Comparison of ENCODE assay signal across 15 mouse cellular contexts in the genomic region with DNA sequence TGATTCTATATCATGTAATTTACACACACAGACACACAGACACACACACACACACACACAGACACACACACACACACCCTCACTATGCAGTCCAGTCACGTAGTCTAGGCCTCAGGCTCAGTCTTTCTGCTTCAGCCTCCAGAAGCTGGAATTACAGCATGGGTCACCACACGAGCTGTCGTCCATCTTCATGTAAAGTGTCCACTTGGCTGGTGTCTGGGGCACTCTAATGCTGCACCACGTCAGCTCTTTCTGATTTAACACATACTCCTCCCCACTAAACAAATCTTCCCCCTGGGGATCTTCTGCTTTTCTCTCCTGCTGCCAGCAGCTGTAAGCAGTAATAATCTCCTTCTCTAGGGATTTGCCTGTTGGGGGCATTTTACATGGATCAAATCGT. TPM values are rescaled to one million over a fixed set of nuclear protein-coding genes. Genes with fewer than 3 reads are reported as not detected.
DNase-seq lines count a peak whose midpoint lies in the region; ATAC-seq lines count a peak whose summit lies in the region.
"Had no signal": no experiment of that assay in that cellular context is flagged by ENCODE, and none has a peak within 500 bp of the region (broad histone marks: within the 10 kb centered on the region; RNA-seq: fewer than 3 reads in every experiment).

No protein-coding gene starts in this region.

- peak; percentile 82 for DNase-seq in heart, adult 11 months
- no peak for DNase-seq in heart, postnatal 10 days
- DNase-seq in neural tube, embryonic 11.5 days (ENCODE audit: low spot score): peak; percentile 36
- DNase-seq in neural tube, embryonic 10.5 days (ENCODE audit: extremely low spot score, low spot score): no peak
- DNase-seq in mesoderm, embryonic 11.5 days (ENCODE audit: low read depth, low spot score): peak; percentile 63
- peak; percentile 61 for DNase-seq in retina, embryonic 14.5 days (ENCODE audit: low spot score)
- no peak for DNase-seq in urinary bladder, postnatal 4 days (ENCODE audit: low spot score in 2 of 2)
- DNase-seq: cerebellum, adult 8-10 months; kidney, postnatal 4 days; lung, adult 18-20 months had no signal

- no peaks in the 10 kb centered on the region for H3K9me3 ChIP-seq in neural tube, embryonic 11.5 days (ENCODE audit: control insufficient read depth, low read length)
- H3K9me3 ChIP-seq: embryonic facial prominence, embryonic 12.5 days; limb, embryonic 13.5 days had no signal

- no peak overlapping the region for H3K27ac ChIP-seq in neural tube, embryonic 11.5 days (ENCODE audit: low read depth, low read length)
- H3K27ac ChIP-seq: embryonic facial prominence, embryonic 12.5 days; limb, embryonic 13.5 days; macrophage had no signal

- H3K4me1 ChIP-seq in neural tube, embryonic 11.5 days (ENCODE audit: control insufficient read depth, insufficient read depth, low read length): no peaks in the 10 kb centered on the region
- H3K4me1 ChIP-seq: embryonic facial prominence, embryonic 12.5 days had no signal

- no peaks in the 10 kb centered on the region for H3K27me3 ChIP-seq in neural tube, embryonic 11.5 days (ENCODE audit: control insufficient read depth, insufficient read depth, low read length)
- H3K27me3 ChIP-seq: embryonic facial prominence, embryonic 12.5 days; limb, embryonic 13.5 days had no signal

- intact Hi-C loops in heart, postnatal 10 days (cut with DNase I): loop anchor here (2.0 kb wide), 1 partner anchor 58 kb away; no protein-coding TSS in a partner anchor

- 35% methylated on average over 5 of the region's 5 CpGs for WGBS in neural tube, embryonic 11.5 days

- no peak overlapping the region for H3K9ac ChIP-seq in neural tube, embryonic 11.5 days (ENCODE audit: low read length)
- H3K9ac ChIP-seq: embryonic facial prominence, embryonic 12.5 days; limb, embryonic 13.5 days had no signal

- no peak overlapping the region for H3K4me3 ChIP-seq in neural tube, embryonic 11.5 days (ENCODE audit: low read depth, low read length)
- H3K4me3 ChIP-seq: embryonic facial prominence, embryonic 12.5 days; limb, embryonic 13.5 days had no signal

- H3K36me3 ChIP-seq in neural tube, embryonic 11.5 days (ENCODE audit: control insufficient read depth, insufficient read depth, low read length): no peaks in the 10 kb centered on the region
- H3K36me3 ChIP-seq: embryonic facial prominence, embryonic 12.5 days had no signal

- no peak overlapping the region for H3K4me2 ChIP-seq in neural tube, embryonic 11.5 days (ENCODE audit: low read depth)
- H3K4me2 ChIP-seq: embryonic facial prominence, embryonic 12.5 days; limb, embryonic 13.5 days had no signal

- ATAC-seq in neural tube, embryonic 11.5 days (ENCODE audit: insufficient read depth, low FRiP score, low TSS enrichment): peak; percentile 71
- no peak for ATAC-seq in monocyte, adult 5-6 weeks (replicated peaks; ENCODE audit: insufficient number of reproducible peaks, low FRiP score, low TSS enrichment, poor library complexity, severe bottlenecking)
- ATAC-seq: CD4-positive, CD25-positive, alpha-beta regulatory T cell, adult 4 months had no signal

RNA-seq across cellular contexts. Expression of a gene that starts 13.1 kb away (rescaled TPM):
- 10 to 100 TPM; 13.8 to 14.4 TPM for total RNA-seq in heart, postnatal 10 days (2021)
- 13.6 and 17.5 TPM in 2 replicates for polyA plus RNA-seq in neural tube, embryonic 11.5 days (2014; fragmentation: Nextera tagmentation; extraction: Ambion mirVana)
- 19.3 to 35.3 TPM (median 33.1 TPM) in 3 replicates for total RNA-seq in monocyte, adult 5-6 weeks (2017)

Comparison
In these comparisons a context has a peak if more than half of its experiments do, and no peak if none do; other contexts are left out.
1. DNase-seq: peak in heart, adult 11 months (single experiment), neural tube, embryonic 11.5 days (single experiment), mesoderm, embryonic 11.5 days (single experiment) and retina, embryonic 14.5 days (single experiment); none in heart, postnatal 10 days (0 of 2), neural tube, embryonic 10.5 days (single experiment) and urinary bladder, postnatal 4 days (0 of 2).